Comparison of ENCODE assay signal across 8 mouse cellular contexts in genomic region chr12:104863653-104864052, GRCm38 (mm10). TPM values are rescaled to one million over a fixed set of nuclear protein-coding genes. Genes with fewer than 3 reads are reported as not detected.
DNase-seq lines count a peak whose midpoint lies in the region; ATAC-seq lines count a peak whose summit lies in the region.

No protein-coding gene starts in this region.

- no peaks in the 10 kb centered on the region for H3K9me3 ChIP-seq in heart, embryonic 15.5 days (replicated peaks)
- H3K9me3 ChIP-seq in liver, embryonic 13.5 days (replicated peaks) = no peaks in the 10 kb centered on the region
- H3K9me3 ChIP-seq in neural tube, embryonic 15.5 days (replicated peaks) = no peaks in the 10 kb centered on the region

- H3K9ac ChIP-seq in heart, embryonic 15.5 days = no peak overlapping the region
- H3K9ac ChIP-seq in liver, embryonic 13.5 days = no peak overlapping the region
- no peak overlapping the region for H3K9ac ChIP-seq in neural tube, embryonic 15.5 days (replicated peaks)

- no peaks in the 10 kb centered on the region for H3K36me3 ChIP-seq in heart, embryonic 15.5 days
- H3K36me3 ChIP-seq in liver, embryonic 13.5 days = no peaks in the 10 kb centered on the region
- no peaks in the 10 kb centered on the region for H3K36me3 ChIP-seq in neural tube, embryonic 15.5 days

- WGBS in heart, embryonic 15.5 days = 80% methylated on average over 7 of the region's 7 CpGs
- WGBS in liver, embryonic 13.5 days (ENCODE audit: insufficient replicate concordance) = 51% methylated on average over 7 of the region's 7 CpGs
- 86% methylated on average over 7 of the region's 7 CpGs for WGBS in neural tube, embryonic 15.5 days

- peaks cover 20% of the 10 kb centered on the region for H3K27me3 ChIP-seq in heart, embryonic 15.5 days
- H3K27me3 ChIP-seq in liver, embryonic 13.5 days = peaks cover 43% of the 10 kb centered on the region
- 0 out of 2 replicates have a peak, but pooled peaks cover 2% of the 10 kb centered on the region for H3K27me3 ChIP-seq in neural tube, embryonic 15.5 days (replicated peaks)

- H3K4me3 ChIP-seq in heart, embryonic 15.5 days = 0 out of 2 replicates have a peak overlapping the region, but pooled peaks have one; percentile 2
- H3K4me3 ChIP-seq in liver, embryonic 13.5 days (replicated peaks) = no peak overlapping the region
- peak overlapping the region; percentile 79; the same call in 1 of the 2 replicates for H3K4me3 ChIP-seq in neural tube, embryonic 15.5 days (replicated peaks)

- DNase-seq in heart, adult 9 months (ENCODE audit: low spot score in 2 of 2) = no peak
- DNase-seq in kidney, adult 18-20 months = peak; percentile 87
- no peak for DNase-seq in liver, embryonic 13.5 days
- DNase-seq in adrenal gland, adult 8-10 months = no peak
- no peak for DNase-seq in heart, postnatal 4 days
- no peak for DNase-seq in right cerebral cortex, postnatal 36 days (ENCODE audit: low spot score in 2 of 2)

- H3K4me2 ChIP-seq in heart, embryonic 15.5 days = 0 out of 2 replicates have a peak overlapping the region, but pooled peaks have one; percentile 10
- 0 out of 2 replicates have a peak overlapping the region, but pooled peaks have one; percentile 75 for H3K4me2 ChIP-seq in liver, embryonic 13.5 days
- peak overlapping the region; percentile 94; the same call in 1 of the 2 replicates for H3K4me2 ChIP-seq in neural tube, embryonic 15.5 days

- peaks cover 10% of the 10 kb centered on the region for H3K4me1 ChIP-seq in heart, embryonic 15.5 days (replicated peaks)
- peaks cover 6% of the 10 kb centered on the region for H3K4me1 ChIP-seq in liver, embryonic 13.5 days (replicated peaks)
- peaks cover 25% of the 10 kb centered on the region for H3K4me1 ChIP-seq in neural tube, embryonic 15.5 days

- H3K27ac ChIP-seq in heart, embryonic 15.5 days = no peak overlapping the region
- no peak overlapping the region for H3K27ac ChIP-seq in liver, embryonic 13.5 days
- H3K27ac ChIP-seq in neural tube, embryonic 15.5 days (replicated peaks) = no peak overlapping the region

- no peak for ATAC-seq in heart, embryonic 15.5 days (replicated peaks; ENCODE audit: insufficient number of reproducible peaks, insufficient read depth, low FRiP score, low read depth)
- no peak for ATAC-seq in liver, embryonic 13.5 days (ENCODE audit: low read depth)
- ATAC-seq in neural tube, embryonic 15.5 days (ENCODE audit: low FRiP score) = no peak

RNA-seq across cellular contexts. Expression of gene Clmn, which starts 1.2 kb away (rescaled TPM):
- 0.54 and 1.2 TPM in 2 replicates for polyA plus RNA-seq in heart, embryonic 15.5 days (2015; fragmentation: Nextera tagmentation; extraction: Ambion mirVana)
- polyA plus RNA-seq in liver, embryonic 13.5 days (2015; fragmentation: Nextera tagmentation; extraction: Ambion mirVana) = 0.17 and 0.24 TPM in 2 replicates
- 1.3 and 1.6 TPM in 2 replicates for polyA plus RNA-seq in neural tube, embryonic 15.5 days (2015; fragmentation: Nextera tagmentation; extraction: Ambion mirVana)
- 10 to 100 TPM; 12.7 to 15.3 (median 14.2) TPM for total RNA-seq in adrenal gland, adult 8-10 months (2022)
- 1 to 10 TPM; 1.4 to 1.7 TPM for total RNA-seq in heart, postnatal 4 days (2021)

Comparison
In these comparisons a context has a peak if more than half of its experiments do, and no peak if none do; other contexts are left out.
1. H3K4me2 ChIP-seq: peak in every context shown above with its lines; median percentile 94 in neural tube, embryonic 15.5 days; 75 in liver, embryonic 13.5 days; 10 in heart, embryonic 15.5 days.